Mouse (Mus musculus) heart, adult 2 months (tissue): Measurements from ENCODE around the gene Ssh1. TPM values are rescaled to one million over a fixed set of nuclear protein-coding genes. Genes with fewer than 3 reads are reported as not detected.
A peak's percentile ranks its signal among the peaks of the same experiment; 100 is the strongest.

Experiments used
- DNase-seq, 2 experiments: peaks; one replicate each; pipeline ENCODE4 v3.0.0; 2021
- H3K27ac ChIP-seq: fragments of 200-600 bp; 2 replicates; pipeline ENCODE4 v1.8.1; 2022
- H3K27me3 ChIP-seq: fragments of 200-500 bp; 2 replicates; pipeline ENCODE4 v1.6.1; 2012; ENCODE audit warnings: mild to moderate bottlenecking, low read length, inconsistent platforms, mixed read lengths; ENCODE audit not compliant: control insufficient read depth, insufficient read depth
- H3K36me3 ChIP-seq: fragments of 200-500 bp; 2 replicates; pipeline ENCODE4 v1.6.1; 2012; ENCODE audit warnings: low read length, inconsistent platforms; ENCODE audit not compliant: control insufficient read depth, insufficient read depth
- H3K4me1 ChIP-seq: fragments of 200-500 bp; 2 replicates; pipeline ENCODE4 v1.6.1; 2011; ENCODE audit warnings: low read length; ENCODE audit not compliant: control insufficient read depth, insufficient read depth
- H3K4me3 ChIP-seq: fragments of 200-600 bp; 2 replicates; pipeline ENCODE4 v1.8.1; 2022
- H3K79me2 ChIP-seq: fragments of 200-500 bp; replicated peaks from 2 replicates; pipeline ENCODE4 v1.6.1; 2012; ENCODE audit warnings: mild to moderate bottlenecking, inconsistent platforms, low read length, moderate library complexity, mixed read lengths; ENCODE audit not compliant: control insufficient read depth, insufficient read depth
- H3K9ac ChIP-seq: fragments of 200-500 bp; 2 replicates; pipeline ENCODE4 v1.6.1; 2012; ENCODE audit warnings: low read depth, mild to moderate bottlenecking, control low read depth, inconsistent platforms, low read length, mixed read lengths
- CTCF ChIP-seq: fragments of 200-600 bp; IDR thresholded peaks from 2 replicates; pipeline ENCODE4 v1.8.1; 2022; ENCODE audit warnings: antibody characterized with exemption, mild to moderate bottlenecking, moderate library complexity
- EP300 ChIP-seq: fragments of 200-500 bp; IDR thresholded peaks from 2 replicates; pipeline ENCODE4 v1.6.1; 2011; ENCODE audit warnings: low read depth, low read length, control low read depth; ENCODE audit not compliant: insufficient read depth
- POLR2A ChIP-seq: fragments of 200-500 bp; IDR thresholded peaks from 2 replicates; pipeline ENCODE4 v1.6.1; 2011; ENCODE audit warnings: mild to moderate bottlenecking, low read depth, low read length, control low read depth; ENCODE audit not compliant: insufficient read depth
- WGBS: fragments of 180-500 bp; shearing (Covaris S2); methylation state at CpG from one replicate; pipeline ENCODE4 v1.1.7; 2018; 5-methylcytosine and 5-hydroxymethylcytosine counted together
- intact Hi-C: fragments of 180-260 bp; cut with DNase I; formaldehyde crosslinking; loops from one replicate; pipeline ENCODE4 v1.15.1; 2025
- polyA plus RNA-seq: library from polyadenylated mRNA; depleted of rRNA; stranded (reverse); fragments of >200 nt; gene quantifications from 2 replicates; pipeline ENCODE4 v1.2.3, GENCODE M21; 2012
- total RNA-seq, 2 experiments: library from RNA; stranded (reverse); gene quantifications; 2 replicates each; pipeline ENCODE4 v1.2.3; 2021

Ssh1 gene
- total and polyA plus RNA-seq, 3 experiments = 7.4 to 15.2 (median 13.4) TPM

DNA sequence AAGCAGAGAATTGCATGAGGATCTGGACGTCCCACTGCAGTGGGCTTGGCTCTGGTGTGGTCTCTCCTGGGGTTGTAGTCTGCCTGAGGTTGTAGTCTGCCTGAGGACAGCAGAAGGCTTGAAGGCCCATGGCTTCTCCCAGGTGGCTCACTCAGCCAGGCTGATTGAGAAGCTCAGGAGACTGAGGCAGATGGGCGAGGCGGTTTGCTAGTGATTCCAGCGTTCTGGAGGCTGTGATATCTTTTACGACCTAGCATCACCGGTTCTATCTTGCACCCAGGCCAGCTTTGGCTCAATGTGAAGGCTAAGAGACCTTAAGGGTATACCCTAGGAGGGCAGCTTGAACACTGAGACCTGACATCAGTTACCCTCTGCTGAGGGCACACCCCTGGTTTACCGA is 74.6 kb downstream of the Ssh1 start:
- no peaks in the 10 kb centered on the region for H3K36me3 ChIP-seq
- no peak for DNase-seq
- no peak for TF ChIP-seq EP300
- no peak for TF ChIP-seq CTCF
- TF ChIP-seq POLR2A = no peak
- intact Hi-C loops = no loop called here
- H3K4me3 ChIP-seq = no peak overlapping the region
- H3K79me2 ChIP-seq = no peaks in the 10 kb centered on the region
- WGBS = 58% methylated on average over 7 of the region's 7 CpGs
- H3K27me3 ChIP-seq = no peaks in the 10 kb centered on the region
- H3K4me1 ChIP-seq = peaks cover 11% of the 10 kb centered on the region
- no peak overlapping the region for H3K9ac ChIP-seq
- H3K27ac ChIP-seq = peak overlapping the region; percentile 88

- TF ChIP-seq POLR2A = peak; percentile 93
- TF ChIP-seq CTCF = no peak
- TF ChIP-seq EP300 = peak; percentile 94; the same call in 1 of the 2 replicates
- peak overlapping the region; percentile 88 for H3K27ac ChIP-seq
- H3K9ac ChIP-seq = 0 out of 2 replicates have a peak overlapping the region, but pooled peaks have one; percentile 7
- H3K4me1 ChIP-seq = peaks cover 11% of the 10 kb centered on the region
- H3K36me3 ChIP-seq = no peaks in the 10 kb centered on the region
- WGBS = 21% methylated on average over 9 of the region's 9 CpGs
- peak overlapping the region; percentile 22; the same call in 1 of the 2 replicates for H3K4me3 ChIP-seq
- no peaks in the 10 kb centered on the region for H3K79me2 ChIP-seq
- intact Hi-C loops = no loop called here
- peak; percentile 74 to 82 for DNase-seq
- no peaks in the 10 kb centered on the region for H3K27me3 ChIP-seq
Measured at GRCm38 (mm10) chr5:113918654-113919053, 75.0 kb downstream of the Ssh1 start.

- no peak overlapping the region for H3K9ac ChIP-seq
- DNase-seq = no peak
- H3K79me2 ChIP-seq = no peaks in the 10 kb centered on the region
- H3K4me3 ChIP-seq = no peak overlapping the region
- 73% methylated on average over 6 of the region's 6 CpGs for WGBS
- H3K27ac ChIP-seq = no peak overlapping the region
- no peaks in the 10 kb centered on the region for H3K36me3 ChIP-seq
- no peaks in the 10 kb centered on the region for H3K27me3 ChIP-seq
- intact Hi-C loops = loop anchor here (2.0 kb wide), 1 partner anchor 18 kb away; no protein-coding TSS in a partner anchor
- no peak for TF ChIP-seq EP300
- no peak for TF ChIP-seq CTCF
- no peak for TF ChIP-seq POLR2A
- peaks cover 9% of the 10 kb centered on the region for H3K4me1 ChIP-seq
Measured at GRCm38 (mm10) chr5:113910705-113911104, 83.0 kb downstream of the Ssh1 start.

- no peaks in the 10 kb centered on the region for H3K36me3 ChIP-seq
- 25% methylated on average over 10 of the region's 10 CpGs for WGBS
- H3K4me3 ChIP-seq = no peak overlapping the region
- no peaks in the 10 kb centered on the region for H3K27me3 ChIP-seq
- DNase-seq = no peak
- TF ChIP-seq EP300 (no peak), CTCF (no peak), POLR2A (no peak)
- H3K27ac ChIP-seq = no peak overlapping the region; the same call in 1 of the 2 replicates
- H3K9ac ChIP-seq = no peak overlapping the region
- intact Hi-C loops = loop anchor here (2.0 kb wide), 1 partner anchor 19 kb away; no protein-coding TSS in a partner anchor
- H3K4me1 ChIP-seq = peaks cover 9% of the 10 kb centered on the region
- H3K79me2 ChIP-seq = no peaks in the 10 kb centered on the region
Measured at GRCm38 (mm10) chr5:113910065-113910701, 83.5 kb downstream of the Ssh1 start.

DNA sequence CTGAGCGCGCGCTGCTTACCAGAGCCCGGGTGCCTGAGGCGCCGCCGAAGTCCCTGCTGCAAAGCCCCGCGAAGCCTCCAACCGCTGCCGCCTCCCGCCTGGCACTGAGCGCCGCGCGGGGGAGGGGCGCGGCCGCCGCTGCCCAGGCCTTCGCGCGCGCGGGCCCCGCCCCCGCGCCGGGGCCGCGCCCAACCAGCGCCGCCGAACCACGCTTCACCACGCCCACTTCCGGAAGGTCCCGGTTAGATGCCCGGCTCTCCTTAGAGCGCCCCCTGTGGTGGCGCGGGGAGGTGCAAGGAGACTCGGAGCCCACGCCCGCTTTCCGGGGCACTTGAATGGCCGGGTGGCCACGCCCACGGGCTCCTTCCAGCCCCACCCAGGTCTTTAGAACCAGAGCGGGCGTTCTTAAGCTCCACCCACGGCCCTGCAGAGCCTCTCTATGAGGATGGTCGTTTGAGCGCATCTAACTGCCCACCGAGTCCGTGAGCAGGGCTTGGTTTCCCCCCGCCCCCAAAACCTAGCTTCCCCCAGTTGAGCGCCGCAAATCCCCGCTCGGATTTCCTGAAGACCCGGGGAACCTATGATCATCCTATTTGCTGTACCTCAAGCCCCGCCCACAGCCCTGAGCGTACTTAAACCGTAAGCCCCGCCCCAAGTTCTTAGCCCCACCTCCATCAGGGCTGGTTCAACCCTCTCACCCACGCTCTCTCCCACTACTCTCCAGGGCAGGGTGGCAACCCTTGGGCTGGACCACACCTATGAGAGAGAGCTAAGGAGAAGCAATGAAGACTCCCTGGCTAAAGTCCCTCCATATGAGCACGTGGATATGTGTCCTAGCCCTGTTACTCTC is 84.9 kb downstream of the Ssh1 start, which contains the start of gene Coro1c:
Gene Coro1c (minus strand): TSS at position 167 of the 850 bp plus-strand sequence.
- peak within 1 kb of the TSS; percentile 87 for H3K4me3 ChIP-seq
- TF ChIP-seq POLR2A (peak; percentile 47), EP300 (peak; percentile 40; the same call in 1 of the 2 replicates), CTCF (peak; percentile 88)
- no peaks in the 10 kb centered on the region for H3K36me3 ChIP-seq
- H3K9ac ChIP-seq = peak within 1 kb of the TSS; percentile 90
- DNase-seq = peak; percentile 99 to 100
- peaks cover 12% of the 10 kb centered on the region for H3K4me1 ChIP-seq
- peaks cover 3% of the 10 kb centered on the region for H3K79me2 ChIP-seq
- intact Hi-C loops = loop anchor here (2.0 kb wide), 1 partner anchor 54 kb away; no protein-coding TSS in a partner anchor
- H3K27me3 ChIP-seq = no peaks in the 10 kb centered on the region
- H3K27ac ChIP-seq = peak within 1 kb of the TSS; percentile 92
- WGBS = under 1% methylated on average over 68 of the region's 68 CpGs
